Mouse (Mus musculus) olfactory bulb, adult 2 months (tissue): ENCODE measurements at regions not wholly inside any gene's neighbourhood (a gene's known extent, or its start where the extent isn't known, plus 50 kb on each side); places are given as distances from the start of the nearest gene placed in this dataset.

Source experiments
- H3K27ac ChIP-seq: fragments of 200-500 bp; 2 replicates; pipeline ENCODE4 v1.5.1; 2012; ENCODE audit warnings: low read depth, low read length; ENCODE audit not compliant: insufficient read depth
- H3K4me1 ChIP-seq: fragments of 200-500 bp; 2 replicates; pipeline ENCODE4 v1.6.1; 2012; ENCODE audit warnings: low read length; ENCODE audit not compliant: control insufficient read depth, insufficient read depth
- H3K4me3 ChIP-seq: fragments of 200-500 bp; 2 replicates; pipeline ENCODE4 v1.5.1; 2012; ENCODE audit warnings: mild to moderate bottlenecking, low read depth, low read length, moderate library complexity; ENCODE audit not compliant: insufficient read depth
- CTCF ChIP-seq: fragments of 200-500 bp; IDR thresholded peaks from 2 replicates; pipeline ENCODE4 v1.5.1; 2012; ENCODE audit warnings: low read depth, mild to moderate bottlenecking, low read length, moderate library complexity; ENCODE audit not compliant: insufficient read depth
- POLR2A ChIP-seq: fragments of 200-500 bp; IDR thresholded peaks from 2 replicates; pipeline ENCODE4 v1.6.1; 2012; ENCODE audit warnings: mild to moderate bottlenecking, low read depth, low read length, moderate library complexity; ENCODE audit not compliant: insufficient read depth
- WGBS: fragments of 180-500 bp; shearing (Covaris S2); methylation state at CpG from one replicate; pipeline ENCODE4 v1.1.7; 2018; 5-methylcytosine and 5-hydroxymethylcytosine counted together

DNA sequence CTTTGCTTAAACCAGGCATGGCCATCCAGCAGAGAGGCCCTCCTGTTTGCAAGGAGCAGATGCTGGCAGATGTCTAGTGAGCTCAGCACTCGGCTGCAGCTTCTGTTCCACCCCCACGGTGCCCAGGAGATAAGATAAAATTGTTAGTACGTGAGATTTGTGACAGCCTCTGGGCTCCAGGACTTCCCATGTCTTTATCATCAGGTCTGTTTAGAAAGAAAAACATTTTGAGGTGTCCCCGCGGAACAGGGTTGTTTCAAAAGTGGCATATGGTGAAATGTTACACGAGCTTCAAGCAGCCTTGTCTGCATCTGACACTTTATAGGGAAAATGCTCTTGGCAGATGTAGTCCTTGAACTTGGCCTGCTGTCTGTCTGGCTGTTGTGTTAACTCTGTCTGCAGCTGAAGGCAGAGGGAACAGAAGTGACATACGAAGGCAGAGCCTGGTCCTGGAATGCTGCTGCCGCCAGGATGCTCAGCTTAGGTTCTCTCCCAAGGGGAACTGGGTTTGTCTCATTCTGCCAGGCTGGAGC lies 219.1 kb upstream of the Dusp10 start:
- WGBS, result 67% methylated on average over 8 of the region's 8 CpGs
- Histone ChIP-seq H3K4me1 (0 out of 2 replicates have a peak, but pooled peaks cover 2% of the 10 kb centered on the region), H3K27ac (no peak overlapping the region), H3K4me3 (no peak overlapping the region)
- TF ChIP-seq POLR2A (no peak), CTCF (no peak)

- Histone ChIP-seq H3K4me1 (no peaks in the 10 kb centered on the region), H3K4me3 (no peak overlapping the region), H3K27ac (no peak overlapping the region)
- WGBS, result 90% methylated on average over 4 of the region's 4 CpGs
- TF ChIP-seq POLR2A (no peak), CTCF (no peak)
Measured at GRCm38 (mm10) chr1:183802351-183802750, 210.8 kb upstream of the Dusp10 start.

- Histone ChIP-seq H3K4me1 (no peaks in the 10 kb centered on the region), H3K4me3 (no peak overlapping the region), H3K27ac (no peak overlapping the region)
- 90% methylated on average over 5 of the region's 5 CpGs for WGBS
- TF ChIP-seq CTCF, result no peak
- no peak for TF ChIP-seq POLR2A
Measured at GRCm38 (mm10) chr1:183803357-183803756, 209.7 kb upstream of the Dusp10 start.

DNA sequence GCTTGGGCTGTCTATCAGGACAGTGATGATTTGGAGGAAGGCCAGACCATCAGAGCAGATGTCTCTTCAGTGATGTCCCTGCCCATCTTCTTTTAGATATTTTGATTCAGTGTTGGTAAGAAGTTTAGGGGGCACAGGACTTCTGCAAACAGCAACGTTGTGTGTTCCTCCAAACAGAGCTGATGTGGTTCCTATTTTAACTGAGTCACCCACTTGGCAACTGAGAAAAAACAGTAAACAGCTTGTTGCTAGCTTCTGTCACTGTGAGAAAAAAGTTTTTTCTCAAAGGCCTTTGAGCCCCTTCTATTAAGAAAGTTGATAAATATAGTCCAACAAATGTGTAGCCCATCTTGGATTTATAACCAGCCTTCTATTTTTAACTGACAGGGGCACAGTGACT lies 209.3 kb upstream of the Dusp10 start:
- WGBS, result 24% methylated on average over 1 of the region's 1 CpGs
- no peak overlapping the region for H3K4me3 ChIP-seq
- H3K27ac ChIP-seq, result no peak overlapping the region
- TF ChIP-seq POLR2A (no peak), CTCF (no peak)
- no peaks in the 10 kb centered on the region for H3K4me1 ChIP-seq

DNA sequence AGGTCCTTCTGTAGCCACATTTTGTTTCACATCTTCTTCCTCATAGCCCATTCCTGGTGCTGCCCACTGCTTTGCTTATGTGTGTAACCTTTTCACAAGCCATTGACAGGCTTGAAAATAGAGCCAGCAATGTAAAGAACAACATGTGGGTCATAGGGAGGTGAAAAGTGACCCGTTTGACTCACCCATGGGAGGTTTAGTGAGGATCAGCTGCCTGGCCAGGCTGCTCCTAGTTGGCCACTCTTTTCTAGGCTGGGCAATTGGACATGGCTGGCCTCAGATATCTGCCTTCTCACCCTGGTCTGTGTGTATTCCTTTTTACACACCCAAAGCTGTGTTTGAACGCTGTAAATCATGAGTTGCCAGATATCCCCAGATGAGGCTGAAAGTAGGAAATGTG lies 208.8 kb upstream of the Dusp10 start:
- WGBS, result 84% methylated on average over 2 of the region's 2 CpGs
- TF ChIP-seq CTCF, result no peak
- no peak for TF ChIP-seq POLR2A

GRCm38 (mm10) chr1:183806864-183807730 lies 206.0 kb upstream of the Dusp10 start:
- H3K4me1 ChIP-seq, result no peaks in the 10 kb centered on the region
- WGBS, result 76% methylated on average over 8 of the region's 8 CpGs
- no peak overlapping the region for H3K4me3 ChIP-seq
- no peak overlapping the region for H3K27ac ChIP-seq
- TF ChIP-seq CTCF, result no peak
- no peak for TF ChIP-seq POLR2A

More for the DNA sequence above, 208.8 kb upstream of the Dusp10 start:
- Histone ChIP-seq H3K4me3 (no peak overlapping the region), H3K4me1 (no peaks in the 10 kb centered on the region), H3K27ac (no peak overlapping the region)

- TF ChIP-seq POLR2A (no peak), CTCF (no peak)
- Histone ChIP-seq H3K4me3 (no peak overlapping the region), H3K4me1 (no peaks in the 10 kb centered on the region), H3K27ac (no peak overlapping the region)
- WGBS, result 92% methylated on average over 2 of the region's 2 CpGs
Measured at GRCm38 (mm10) chr1:183808168-183808567, 204.9 kb upstream of the Dusp10 start.

DNA sequence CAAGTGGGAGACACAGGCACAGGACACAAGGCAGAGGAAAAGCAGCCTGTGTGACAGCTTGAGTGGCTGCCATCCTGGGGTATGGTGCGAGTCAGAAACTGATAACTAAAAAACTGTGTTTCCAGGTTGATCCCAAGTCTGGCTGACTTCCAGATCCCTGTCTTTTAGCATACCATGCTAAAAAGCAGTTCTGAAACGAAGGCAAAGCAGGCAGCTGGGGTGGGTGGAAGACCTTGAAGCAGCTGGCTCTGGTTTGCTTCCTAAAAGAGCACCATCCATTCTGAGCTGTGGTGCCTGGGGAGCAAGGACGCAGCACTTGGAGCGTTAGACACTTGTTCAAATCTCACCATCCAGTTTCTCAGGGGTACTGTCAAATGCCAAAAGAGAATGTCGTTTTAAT lies 192.5 kb upstream of the Dusp10 start:
- TF ChIP-seq CTCF, result no peak
- no peak for TF ChIP-seq POLR2A
- no peak overlapping the region for H3K4me3 ChIP-seq
- WGBS, result 36% methylated on average over 5 of the region's 5 CpGs
- H3K4me1 ChIP-seq, result 0 out of 2 replicates have a peak, but pooled peaks cover 2% of the 10 kb centered on the region
- H3K27ac ChIP-seq, result no peak overlapping the region

DNA sequence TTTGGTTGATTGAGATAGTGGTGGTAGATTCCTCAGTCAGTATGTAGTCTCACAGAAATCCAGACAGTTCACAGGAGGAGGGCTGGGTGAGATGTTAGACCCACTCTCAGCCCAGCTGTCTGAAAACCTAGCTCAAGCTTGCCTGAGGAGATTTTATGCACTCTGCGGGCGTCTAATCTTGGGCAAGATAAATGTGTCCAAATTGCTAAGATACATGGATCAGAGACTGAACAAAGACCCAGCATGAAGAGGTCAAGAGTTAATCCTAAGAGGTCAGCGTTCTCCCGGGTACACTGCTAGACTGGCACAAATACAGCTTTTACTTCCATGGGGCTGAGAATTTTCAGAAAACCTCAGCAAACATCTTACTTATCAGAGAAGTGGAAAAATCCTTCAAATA lies 186.8 kb upstream of the Dusp10 start:
- no peak for TF ChIP-seq CTCF
- no peak for TF ChIP-seq POLR2A
- 51% methylated on average over 4 of the region's 4 CpGs for WGBS
- no peaks in the 10 kb centered on the region for H3K4me1 ChIP-seq

GRCm38 (mm10) chr1:183845135-183845534 lies 168.0 kb upstream of the Dusp10 start:
- Histone ChIP-seq H3K4me1 (no peaks in the 10 kb centered on the region), H3K4me3 (no peak overlapping the region), H3K27ac (no peak overlapping the region)
- WGBS, result 72% methylated on average over 4 of the region's 4 CpGs
- no peak for TF ChIP-seq POLR2A
- TF ChIP-seq CTCF, result no peak

More for the DNA sequence above, 186.8 kb upstream of the Dusp10 start:
- no peak overlapping the region for H3K27ac ChIP-seq
- H3K4me3 ChIP-seq, result no peak overlapping the region
